Mouse (Mus musculus): ENCODE measurements around the gene Gpt2. TPM values are rescaled to one million over a fixed set of nuclear protein-coding genes. Genes with fewer than 3 reads are reported as not detected.

The Gpt2 gene
- total RNA-seq, 2 experiments from 2014 or later, result 303 to 317 TPM

GRCm38 (mm10) chr8:85570466-85570865 lies 78.1 kb downstream of the Gpt2 start:
- intact Hi-C loops (cut with DNase I), result no loop called here
- no peak for DNase-seq

GRCm38 (mm10) chr8:85573972-85574496 lies 81.7 kb downstream of the Gpt2 start:
- intact Hi-C loops (cut with DNase I), result no loop called here
- DNase-seq, result no peak

Other genes with a start within 250 kb of the Gpt2 start
- gene Orc6, start 192.9 kb upstream of the Gpt2 start, total RNA-seq (2021), result 1 to 10 TPM; 3.5 to 4.9 TPM
- 10 to 100 TPM; 45.3 to 52.1 TPM for gene Vps35, start 192.8 kb upstream of the Gpt2 start, total RNA-seq (2021)
- under 1 TPM; 0.38 to 0.54 TPM for gene Mylk3, start 106.2 kb upstream of the Gpt2 start, total RNA-seq (2021)
- 10 to 100 TPM; 11.4 to 14.2 TPM for gene 4921524J17Rik, start 59.7 kb upstream of the Gpt2 start, total RNA-seq (2021)
- 100 to 1,000 TPM; 190 to 194 TPM for gene Dnaja2, start 62.8 kb downstream of the Gpt2 start, total RNA-seq (2021)
- 1 to 10 TPM; 1.5 to 2.0 TPM for gene Neto2, start 208.3 kb downstream of the Gpt2 start, total RNA-seq (2021)

Data from gastrocnemius, postnatal 36 days (tissue).